Mouse (Mus musculus): ENCODE results near the gene Gm5414.

Gm5414 gene

GRCm38 (mm10) chr15:101627884-101628283, at the start of gene Gm5414:
Gene Gm5414, minus strand, starts transcription at chr15:101628188.
- DNase-seq (ENCODE audit: low spot score): no peak

GRCm38 (mm10) chr15:101675978-101676377, 48.0 kb upstream of the Gm5414 start:
- no peak for DNase-seq (ENCODE audit: low spot score)

GRCm38 (mm10) chr15:101652736-101653265, 24.8 kb upstream of the Gm5414 start:
- DNase-seq (ENCODE audit: low spot score): no peak

DNA sequence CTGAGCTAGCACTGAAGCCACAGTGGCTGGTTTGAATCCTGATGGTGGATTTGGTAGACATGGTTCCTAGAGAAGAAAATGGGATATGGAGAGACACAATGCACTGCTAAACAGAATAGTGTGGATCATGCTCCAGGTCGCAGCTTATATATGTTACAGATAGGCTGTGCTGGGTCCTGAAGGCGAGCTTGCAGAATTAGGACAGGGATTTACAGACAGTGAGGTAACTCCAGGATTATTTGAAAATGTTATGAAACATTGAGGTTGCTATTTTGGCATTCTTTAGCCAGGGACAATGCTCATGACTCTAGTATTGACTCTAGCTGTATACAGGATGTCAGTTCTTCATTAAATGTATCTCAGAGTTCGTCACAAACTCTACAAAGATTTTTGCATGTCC, 19.3 kb upstream of the Gm5414 start, which contains the start of gene Gm5478:
Gene Gm5478 (minus strand): TSS at position 101 of the 400 bp plus-strand sequence.
- DNase-seq (ENCODE audit: low spot score): no peak

DNA sequence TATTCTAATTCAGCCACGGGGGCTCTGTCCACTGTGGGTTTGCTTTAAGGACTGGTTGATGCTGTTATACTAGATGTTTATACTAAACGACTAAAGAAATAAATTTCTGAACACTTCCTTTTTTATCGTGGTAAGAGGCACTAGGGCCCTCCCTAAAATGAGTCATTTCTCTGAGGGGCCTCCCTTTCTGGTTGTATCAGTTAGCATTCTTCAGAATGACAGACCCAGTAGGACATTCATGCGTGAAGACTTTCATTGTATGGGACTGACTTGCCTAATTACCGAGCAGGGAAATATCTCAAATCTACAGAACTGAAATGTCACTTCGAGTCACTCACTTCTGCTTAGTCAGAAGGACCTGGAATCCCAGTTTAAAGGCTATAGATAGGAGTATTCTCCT, 28.9 kb downstream of the Gm5414 start:
- DNase-seq (ENCODE audit: low spot score): no peak

DNA sequence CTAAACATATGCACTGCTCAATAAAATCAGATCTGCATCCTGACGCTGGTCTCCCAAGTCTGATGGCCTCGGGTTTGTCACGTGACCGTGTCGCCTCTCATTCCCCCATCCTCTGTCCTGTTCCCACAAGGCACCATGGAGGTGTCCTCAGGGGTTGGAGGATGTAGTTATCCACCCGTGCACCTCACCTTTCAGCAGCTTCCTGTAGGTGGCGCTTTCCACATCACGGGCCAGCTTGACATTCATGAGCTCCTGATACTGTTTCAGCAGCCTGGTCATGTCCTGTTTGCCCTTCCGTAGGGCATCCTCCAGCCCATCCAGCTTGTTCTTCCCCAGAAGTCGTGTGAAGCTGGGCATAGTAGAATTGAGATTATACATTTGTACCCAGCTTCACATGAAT, 39.8 kb downstream of the Gm5414 start:
- no peak for DNase-seq (ENCODE audit: low spot score)

DNA sequence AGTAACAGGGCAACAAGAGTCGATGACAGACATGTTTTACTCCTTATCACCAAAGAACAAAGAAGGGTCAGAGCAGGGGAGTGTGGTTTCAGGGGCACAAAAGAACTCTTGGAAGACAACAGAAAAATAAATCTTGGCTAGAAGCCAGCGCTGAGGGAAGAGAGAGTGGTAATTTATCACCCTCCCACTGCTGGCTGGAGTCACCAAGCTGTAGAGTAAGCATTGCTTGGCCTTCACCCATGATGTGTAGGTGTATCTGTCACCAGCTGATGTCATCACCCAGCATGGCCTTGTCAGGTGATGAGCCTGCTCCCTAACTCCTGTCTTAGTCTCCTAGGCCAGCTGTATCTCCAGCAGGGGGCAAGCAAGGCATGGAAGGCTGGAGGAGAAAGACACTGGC, 43.5 kb downstream of the Gm5414 start:
- no peak for DNase-seq (ENCODE audit: low spot score)

GRCm38 (mm10) chr15:101583211-101583965, 44.6 kb downstream of the Gm5414 start:
- no peak for DNase-seq (ENCODE audit: low spot score)

- DNase-seq (ENCODE audit: low spot score): no peak
These were observed 46.3 kb downstream of the Gm5414 start for GRCm38 (mm10) chr15:101581701-101582100.

DNA sequence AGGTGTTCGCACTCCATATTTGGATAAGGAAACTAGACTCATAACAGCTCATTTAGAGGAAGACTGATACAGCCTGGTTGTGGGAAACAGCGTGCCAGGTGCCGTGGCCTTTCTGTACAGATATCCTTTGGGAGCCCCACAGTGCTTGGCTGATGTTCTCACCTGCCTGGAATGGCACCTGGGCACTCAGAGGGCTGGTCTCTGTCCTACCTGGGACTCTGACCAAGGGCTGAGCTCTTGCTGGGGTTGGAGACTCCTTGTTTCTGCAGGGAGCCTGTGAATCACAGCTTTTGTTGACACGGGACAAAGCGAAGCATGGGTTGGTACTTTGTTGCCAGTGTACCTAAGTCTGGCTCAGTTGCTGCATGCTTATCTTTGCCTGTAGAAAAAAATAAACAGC, 52.5 kb downstream of the Gm5414 start:
- no peak for DNase-seq (ENCODE audit: low spot score)

Measured in spleen, adult 12 weeks (tissue).